Mouse (Mus musculus) erythroblast, embryonic 14.5 days (primary cell): ENCODE data around the gene Ppa2.

Source experiments
- GATA1 ChIP-seq: IDR thresholded peaks from 2 replicates; pipeline ENCODE4 v1.6.1; 2012; ENCODE audit warnings: low read length, inconsistent platforms, mixed read lengths
- TAL1 ChIP-seq: IDR thresholded peaks from 3 replicates; pipeline ENCODE4 v1.6.1; 2012; ENCODE audit warnings: low read length, inconsistent platforms, mixed read lengths

- TF ChIP-seq TAL1 (no peak), GATA1 (no peak)
Measured at GRCm38 (mm10) chr3:133334691-133335090, 24.8 kb downstream of the Ppa2 start.
